Mouse (Mus musculus): ENCODE results near the gene Cntnap5a. TPM values are rescaled to one million over a fixed set of nuclear protein-coding genes. Genes with fewer than 3 reads are reported as not detected.

Cntnap5a gene
- polyA plus RNA-seq, 1 experiment from 2014 or later, result 0.01 TPM

Small RNA genes within 50 kb of the gene (microRNA-seq; reads per million reads assigned to microRNA genes)
- gene Gm23393, result not detected

Measured in kidney, embryonic 16.5 days (tissue).